Mouse (Mus musculus) CD4-positive, CD25-positive, alpha-beta regulatory T cell, adult 4 months (primary cell): Measurements from ENCODE around the gene Tbx19. TPM values are rescaled to one million over a fixed set of nuclear protein-coding genes. Genes with fewer than 3 reads are reported as not detected.

Source experiments
- ATAC-seq: one replicate; pipeline ENCODE4 v1.8.0; 2017
- polyA plus RNA-seq, 2 experiments: library from polyadenylated mRNA; unstranded; fragments of 100-300 nt; shearing (Covaris generic); gene quantifications; one replicate each; pipeline ENCODE4 v1.2.1; 2017

Tbx19 gene
- not detected for polyA plus RNA-seq

- no peak for ATAC-seq
Observed at GRCm38 (mm10) chr1:165160723-165161405, at the start of gene Tbx19. Tbx19 (minus strand) TSS chr1:165160773.

GRCm38 (mm10) chr1:165205591-165205990 is 45.0 kb upstream of the Tbx19 start:
- ATAC-seq: no peak

- no peak for ATAC-seq
Observed at GRCm38 (mm10) chr1:165203488-165204035, 43.0 kb upstream of the Tbx19 start.

- no peak for ATAC-seq
Observed at GRCm38 (mm10) chr1:165201445-165202012, 41.0 kb upstream of the Tbx19 start.

- peak; percentile 41 for ATAC-seq
Observed at GRCm38 (mm10) chr1:165200748-165201147, 40.2 kb upstream of the Tbx19 start.

GRCm38 (mm10) chr1:165199639-165200038 is 39.1 kb upstream of the Tbx19 start:
- ATAC-seq: no peak

- no peak for ATAC-seq
Observed at GRCm38 (mm10) chr1:165198951-165199350, 38.4 kb upstream of the Tbx19 start.

GRCm38 (mm10) chr1:165197875-165198274 is 37.3 kb upstream of the Tbx19 start:
- ATAC-seq: no peak

- ATAC-seq: no peak
Observed at GRCm38 (mm10) chr1:165195396-165195960, 34.9 kb upstream of the Tbx19 start.

GRCm38 (mm10) chr1:165194662-165195013 is 34.1 kb upstream of the Tbx19 start:
- ATAC-seq: no peak

GRCm38 (mm10) chr1:165193880-165194661 is 33.5 kb upstream of the Tbx19 start, which contains the start of gene Sft2d2:
Sft2d2 (minus strand) TSS chr1:165194438.
- ATAC-seq: peak; percentile 85

GRCm38 (mm10) chr1:165193426-165193825 is 32.9 kb upstream of the Tbx19 start:
- no peak for ATAC-seq

- no peak for ATAC-seq
Observed at GRCm38 (mm10) chr1:165192714-165193264, 32.2 kb upstream of the Tbx19 start.

- ATAC-seq: no peak
Observed at GRCm38 (mm10) chr1:165192102-165192501, 31.5 kb upstream of the Tbx19 start.

- ATAC-seq: no peak
Observed at GRCm38 (mm10) chr1:165191611-165192010, 31.0 kb upstream of the Tbx19 start.

- ATAC-seq: no peak
Observed at GRCm38 (mm10) chr1:165190571-165191273, 30.1 kb upstream of the Tbx19 start.

- ATAC-seq: no peak
Observed at GRCm38 (mm10) chr1:165190068-165190467, 29.5 kb upstream of the Tbx19 start.

GRCm38 (mm10) chr1:165188806-165189580 is 28.4 kb upstream of the Tbx19 start:
- ATAC-seq: peak; percentile 71

- no peak for ATAC-seq
Observed at GRCm38 (mm10) chr1:165187357-165187756, 26.8 kb upstream of the Tbx19 start.

GRCm38 (mm10) chr1:165186491-165186890 is 25.9 kb upstream of the Tbx19 start:
- ATAC-seq: no peak

GRCm38 (mm10) chr1:165185116-165185515 is 24.5 kb upstream of the Tbx19 start:
- no peak for ATAC-seq
